Mouse (Mus musculus) left cerebral cortex, postnatal 25 days (tissue): Measurements from ENCODE around the gene Wdr95. TPM values are rescaled to one million over a fixed set of nuclear protein-coding genes. Genes with fewer than 3 reads are reported as not detected.

Experiments used
- DNase-seq, 2 experiments: peaks; one replicate each; pipeline ENCODE4 v3.0.0; 2022; ENCODE audit warnings: low spot score in 2 of 2, mixed read lengths in 1 of 2
- intact Hi-C: fragments of 180-260 bp; cut with DNase I; formaldehyde crosslinking; loops from one replicate; pipeline ENCODE4 v1.15.1; 2025
- total RNA-seq, 2 experiments: library from RNA; stranded (reverse); gene quantifications; 2 replicates each; pipeline ENCODE4 v1.2.3; 2021

Gene Wdr95
- total RNA-seq, 2 experiments from 2014 or later: 0.53 to 0.85 TPM

GRCm38 (mm10) chr5:149612740-149613139 lies 84.3 kb downstream of the Wdr95 start:
- DNase-seq: peak; percentile 30 to 62
- intact Hi-C loops: loop anchor here (1.0 kb wide), 1 partner anchor 74 kb away; no protein-coding TSS in a partner anchor

GRCm38 (mm10) chr5:149616138-149616537 lies 87.7 kb downstream of the Wdr95 start:
- intact Hi-C loops: no loop called here
- DNase-seq: no peak

GRCm38 (mm10) chr5:149616817-149617216 lies 88.3 kb downstream of the Wdr95 start:
- no peak for DNase-seq
- intact Hi-C loops: no loop called here

GRCm38 (mm10) chr5:149617776-149618425 lies 89.4 kb downstream of the Wdr95 start:
- intact Hi-C loops: no loop called here
- no peak for DNase-seq

- intact Hi-C loops: no loop called here
- DNase-seq: no peak
Measured at GRCm38 (mm10) chr5:149622152-149622551, 93.7 kb downstream of the Wdr95 start.

- intact Hi-C loops: no loop called here
Measured at GRCm38 (mm10) chr5:149622644-149623043, 94.2 kb downstream of the Wdr95 start.

GRCm38 (mm10) chr5:149623815-149624675 lies 95.6 kb downstream of the Wdr95 start:
- DNase-seq: peak in 1 of 2 experiments; percentile 37
- intact Hi-C loops: no loop called here

More at GRCm38 (mm10) chr5:149622644-149623043, 94.2 kb downstream of the Wdr95 start:
- no peak for DNase-seq

- intact Hi-C loops: no loop called here
- no peak for DNase-seq
Measured at GRCm38 (mm10) chr5:149625547-149625946, 97.1 kb downstream of the Wdr95 start.

- intact Hi-C loops: loop anchor here (2.0 kb wide), 1 partner anchor 98 kb away; no protein-coding TSS in a partner anchor
- peak in 1 of 2 experiments; percentile 51 for DNase-seq
Measured at GRCm38 (mm10) chr5:149634409-149635035, 106.0 kb downstream of the Wdr95 start.

GRCm38 (mm10) chr5:149635556-149635955 lies 107.1 kb downstream of the Wdr95 start:
- intact Hi-C loops: loop anchor here (2.0 kb wide), 1 partner anchor 99 kb away; no protein-coding TSS in a partner anchor
- DNase-seq: peak; percentile 53 to 55

GRCm38 (mm10) chr5:149636075-149636920 lies 107.8 kb downstream of the Wdr95 start, which contains the start of gene Hsph1:
Gene Hsph1 (minus strand): TSS chr5:149636376.
- intact Hi-C loops: loop anchor here (1.0 kb wide), 1 partner anchor 42 kb away; the partner anchor contains the start of gene B3glct
- peak; percentile 99 to 100 for DNase-seq

GRCm38 (mm10) chr5:149637306-149637705 lies 108.8 kb downstream of the Wdr95 start:
- intact Hi-C loops: no loop called here
- DNase-seq: no peak

- intact Hi-C loops: loop anchor here (10.0 kb wide), 1 partner anchor 213 kb away; no protein-coding TSS in a partner anchor
- DNase-seq: peak in 1 of 2 experiments; percentile 24
Measured at GRCm38 (mm10) chr5:149641277-149641892, 112.9 kb downstream of the Wdr95 start.

- DNase-seq: peak in 1 of 2 experiments; percentile 45
- intact Hi-C loops: loop anchor here (10.0 kb wide), 1 partner anchor 212 kb away; no protein-coding TSS in a partner anchor
Measured at GRCm38 (mm10) chr5:149642366-149642765, 113.9 kb downstream of the Wdr95 start.

- intact Hi-C loops: loop anchor here (10.0 kb wide), 1 partner anchor 212 kb away; no protein-coding TSS in a partner anchor
- DNase-seq: peak; percentile 35 to 73
Measured at GRCm38 (mm10) chr5:149642783-149643509, 114.5 kb downstream of the Wdr95 start.

GRCm38 (mm10) chr5:149647367-149648115 lies 119.1 kb downstream of the Wdr95 start:
- DNase-seq: peak; percentile 27 to 74
- intact Hi-C loops: loop anchor here (5.0 to 10.0 kb wide), 2 partner anchors 207 to 375 kb away; no protein-coding TSS in a partner anchor

- DNase-seq: no peak
- intact Hi-C loops: loop anchor here (5.0 to 10.0 kb wide), 2 partner anchors 207 to 374 kb away; no protein-coding TSS in a partner anchor
Measured at GRCm38 (mm10) chr5:149648196-149648595, 119.7 kb downstream of the Wdr95 start.
